29 mouse cellular contexts compared by ENCODE assay signal in the genomic region with DNA sequence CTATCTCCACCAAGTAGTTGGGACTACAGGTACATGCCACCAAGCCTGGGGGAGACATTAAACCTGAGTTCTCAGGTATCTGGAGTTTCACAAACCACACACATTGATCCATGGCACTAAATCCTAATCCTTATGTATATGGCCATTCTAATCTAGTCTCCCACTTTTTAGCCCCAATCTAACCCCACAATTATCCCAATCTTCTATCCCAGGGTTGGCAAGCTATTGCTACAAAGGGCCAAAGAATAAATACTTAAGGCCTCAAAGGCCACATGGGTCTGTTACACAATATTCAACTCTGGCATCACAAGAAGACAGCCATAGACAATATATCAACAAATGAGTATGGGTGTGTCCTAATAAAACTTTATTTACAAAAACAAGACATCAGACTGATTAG.
A peak's percentile ranks its signal among the peaks of the same experiment; 100 is the strongest.
DNase-seq lines count a peak whose midpoint lies in the region; ATAC-seq lines count a peak whose summit lies in the region.
"Had no signal": no experiment of that assay in that cellular context is flagged by ENCODE, and none has a peak within 500 bp of the region (broad histone marks: within the 10 kb centered on the region; RNA-seq: fewer than 3 reads in every experiment).

No protein-coding gene starts in this region.

- peak overlapping the region; percentile 92; the same call in 1 of the 2 replicates for H3K27ac ChIP-seq in lung, embryonic 15.5 days
- H3K27ac ChIP-seq: embryonic facial prominence, embryonic 12.5 days; forebrain, embryonic 12.5 days; forebrain, embryonic 15.5 days; hindbrain, embryonic 14.5 days; hindbrain, postnatal 0 days had no signal

- intact Hi-C loops in heart, postnatal 25 days (cut with DNase I) = loop anchor here (5.0 kb wide), 1 partner anchor 37 kb away; no protein-coding TSS in a partner anchor

- H3K9me3 ChIP-seq in lung, embryonic 15.5 days = no peaks in the 10 kb centered on the region
- H3K9me3 ChIP-seq: embryonic facial prominence, embryonic 12.5 days; embryonic facial prominence, embryonic 15.5 days; forebrain, embryonic 12.5 days; forebrain, embryonic 15.5 days; G1E; heart, embryonic 12.5 days; heart, embryonic 15.5 days had no signal

- H3K4me1 ChIP-seq in lung, embryonic 15.5 days = peaks cover 42% of the 10 kb centered on the region
- H3K4me1 ChIP-seq: forebrain, embryonic 15.5 days had no signal

- no peak overlapping the region for H3K9ac ChIP-seq in lung, embryonic 15.5 days
- H3K9ac ChIP-seq: embryonic facial prominence, embryonic 12.5 days; embryonic facial prominence, embryonic 15.5 days; forebrain, embryonic 12.5 days; forebrain, embryonic 15.5 days; heart, embryonic 12.5 days; heart, embryonic 15.5 days; hindbrain, embryonic 14.5 days had no signal

- no peak overlapping the region for H3K4me2 ChIP-seq in lung, embryonic 15.5 days
- H3K4me2 ChIP-seq: embryonic facial prominence, embryonic 12.5 days; embryonic facial prominence, embryonic 15.5 days; forebrain, embryonic 12.5 days; forebrain, embryonic 15.5 days; heart, embryonic 12.5 days; heart, embryonic 15.5 days; hindbrain, embryonic 14.5 days had no signal

- H3K4me3 ChIP-seq in lung, embryonic 15.5 days = no peak overlapping the region
- H3K4me3 ChIP-seq: embryonic facial prominence, embryonic 12.5 days; embryonic facial prominence, embryonic 15.5 days; forebrain, embryonic 12.5 days; forebrain, embryonic 15.5 days; heart, embryonic 12.5 days; heart, embryonic 15.5 days had no signal

- DNase-seq in heart, adult 11 months = peak; percentile 67
- DNase-seq in heart, postnatal 25 days (ENCODE audit: low spot score) = no peak
- DNase-seq in lung, postnatal 25 days (ENCODE audit: low spot score) = no peak
- DNase-seq in adipocyte (ENCODE audit: low spot score) = peak; percentile 48
- no peak for DNase-seq in left cerebral cortex, adult 18-20 months (ENCODE audit: low spot score in 2 of 2)
- DNase-seq: adrenal gland, adult 2 months; adrenal gland, postnatal 14 days; B cell, adult 2 months; cerebellum, adult 11 months; cerebellum, adult 2 months; cerebellum, adult 9-11 months; cerebellum, postnatal 25 days; gastrocnemius, postnatal 14 days; heart, adult 18-20 months; heart, postnatal 10 days; heart, postnatal 4 days had no signal

- ATAC-seq in lung, embryonic 15.5 days (ENCODE audit: borderline replicate concordance, extremely low read depth, low FRiP score, low TSS enrichment) = no peak
- ATAC-seq: forebrain, embryonic 15.5 days; hindbrain, postnatal 0 days; inflammation-experienced regulatory T-cells, adult 6 months; Patski had no signal

- H3K27me3 ChIP-seq in lung, embryonic 15.5 days = no peaks in the 10 kb centered on the region
- H3K27me3 ChIP-seq: CH12.LX; embryonic facial prominence, embryonic 12.5 days; embryonic facial prominence, embryonic 15.5 days; forebrain, embryonic 12.5 days; forebrain, embryonic 15.5 days; heart, embryonic 12.5 days; heart, embryonic 15.5 days; Patski had no signal

- no peaks in the 10 kb centered on the region for H3K36me3 ChIP-seq in lung, embryonic 15.5 days
- H3K36me3 ChIP-seq: embryonic facial prominence, embryonic 12.5 days; forebrain, embryonic 12.5 days; forebrain, embryonic 15.5 days; G1E; heart, embryonic 15.5 days had no signal

Comparison
In these comparisons a context has a peak if more than half of its experiments do, and no peak if none do; other contexts are left out.
1. DNase-seq: peak in heart, adult 11 months (single experiment) and adipocyte (single experiment); none in heart, postnatal 25 days (single experiment), lung, postnatal 25 days (single experiment) and left cerebral cortex, adult 18-20 months (0 of 2).